Mouse (Mus musculus) megakaryocyte-erythroid progenitor cell, adult 5-6 weeks (primary cell): ENCODE data around the gene Kcnd3. TPM values are rescaled to one million over a fixed set of nuclear protein-coding genes. Genes with fewer than 3 reads are reported as not detected.

Experiments
- ATAC-seq: replicated peaks from 2 replicates; pipeline ENCODE4 v1.8.0; 2016; ENCODE audit warnings: mild to moderate bottlenecking, inconsistent platforms; ENCODE audit not compliant: severe bottlenecking, poor library complexity, low FRiP score, low TSS enrichment
- total RNA-seq, 2 experiments: library from RNA; stranded (forward) in 1 of 2; stranded (reverse) in 1 of 2; fragments of 200-1000, 215-1000 nt in 1 of 2; fragments of >200 nt in 1 of 2; fragmentation: Nextera tagmentation in 1 of 2; gene quantifications; 2 replicates each; pipeline ENCODE4 v1.2.3; 2014 to 2017

The Kcnd3 gene
- total RNA-seq, 2 experiments from 2014 or later: not detected

DNA sequence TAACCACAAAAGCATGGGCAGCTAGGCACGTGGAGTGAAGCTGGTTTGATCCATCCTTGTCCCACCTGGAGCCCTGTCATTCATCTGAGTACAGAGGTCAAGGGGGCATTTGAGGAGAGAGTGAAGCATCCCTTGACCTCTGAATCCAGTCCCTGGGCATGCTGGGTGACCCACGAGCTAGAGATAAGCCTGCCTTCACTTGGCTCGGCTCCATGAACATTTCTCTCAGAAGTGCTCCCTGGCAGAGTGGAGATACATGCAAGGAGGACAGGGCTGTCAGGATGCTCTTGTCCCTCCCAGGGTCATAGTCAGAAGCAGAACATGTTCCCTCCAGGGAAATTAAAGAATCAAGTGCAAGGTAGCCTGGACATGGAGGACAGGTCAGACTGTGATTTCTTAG lies 62.1 kb downstream of the Kcnd3 start:
- ATAC-seq: no peak

DNA sequence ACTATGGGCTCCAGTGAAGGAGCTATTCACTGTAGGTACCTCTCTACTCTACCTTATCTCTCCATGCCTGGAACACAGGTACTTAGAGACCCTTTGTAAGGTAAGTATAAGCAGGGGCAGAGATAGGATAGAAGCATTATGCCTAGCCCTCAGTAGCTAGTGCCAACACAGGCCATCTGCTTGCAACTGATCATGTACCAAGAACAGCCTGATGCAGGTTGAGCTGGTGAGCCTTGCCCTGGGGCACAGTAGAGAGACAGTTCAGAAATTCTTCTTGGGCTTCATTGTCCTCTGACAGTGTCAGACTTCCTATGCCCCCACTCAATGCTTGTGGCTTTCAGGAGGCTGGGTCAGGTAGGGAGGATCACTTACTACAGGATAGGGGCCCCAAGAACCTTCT lies 62.9 kb downstream of the Kcnd3 start:
- no peak for ATAC-seq

DNA sequence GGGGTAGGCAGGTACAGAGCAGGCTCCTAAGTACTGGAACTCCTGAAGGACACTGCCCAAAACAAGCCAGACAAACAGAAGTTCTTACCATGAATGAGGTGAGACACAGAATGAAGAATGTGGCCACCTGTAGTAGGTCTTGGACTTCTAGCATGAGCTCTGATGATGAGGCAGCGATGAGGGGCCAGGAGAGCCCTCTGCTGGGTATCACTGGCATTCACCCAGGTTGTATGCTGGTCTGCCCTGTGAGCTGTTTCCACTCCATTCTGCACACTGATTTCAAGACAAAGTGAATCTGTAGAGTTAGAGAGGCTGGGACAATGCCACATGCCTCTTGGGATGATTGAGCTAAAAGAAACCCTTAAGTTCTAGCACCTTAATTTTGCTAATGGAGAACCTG lies 63.5 kb downstream of the Kcnd3 start:
- no peak for ATAC-seq

DNA sequence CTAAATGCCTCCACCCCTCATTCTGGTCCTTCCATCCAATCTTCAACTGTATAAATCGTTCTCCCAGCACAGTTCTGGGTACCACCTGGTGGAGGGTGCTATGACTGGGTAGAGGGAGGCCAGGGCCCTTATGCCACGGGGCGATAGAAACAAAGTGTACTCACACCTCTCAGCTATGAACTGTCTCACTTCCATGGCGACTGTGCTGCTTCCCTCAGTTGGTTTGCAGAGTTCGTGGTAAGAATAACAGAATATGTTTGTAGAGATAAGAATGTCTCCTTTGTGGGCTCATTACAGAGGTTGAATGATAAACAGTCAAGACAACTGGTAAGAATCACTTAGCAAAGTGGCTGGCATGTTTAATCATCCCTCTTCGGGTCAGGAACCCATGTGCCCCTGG lies 68.3 kb downstream of the Kcnd3 start:
- ATAC-seq: peak; percentile 77

DNA sequence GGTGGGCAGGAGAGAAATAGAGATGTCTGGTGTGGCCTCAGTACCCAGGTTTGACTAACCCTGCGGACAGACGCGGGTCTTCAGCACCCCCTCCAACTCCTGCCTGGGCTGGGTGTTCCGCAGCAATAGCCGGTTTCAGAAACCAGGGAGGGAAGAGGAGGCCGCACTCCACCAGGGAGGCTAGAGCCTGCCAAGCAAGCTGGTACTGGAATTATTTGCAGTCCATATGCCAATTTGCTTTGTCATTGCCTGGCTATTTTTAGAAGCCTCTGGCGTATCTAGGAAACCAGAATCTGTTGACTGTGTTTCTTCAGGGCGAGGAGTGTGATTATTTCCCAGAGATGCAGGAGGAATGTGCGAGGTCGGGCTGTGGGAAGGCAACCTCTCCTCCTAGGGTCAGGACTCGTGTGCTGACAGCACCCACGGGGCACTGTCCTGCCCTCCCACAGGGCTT lies 69.1 kb downstream of the Kcnd3 start:
- ATAC-seq: peak; percentile 32

DNA sequence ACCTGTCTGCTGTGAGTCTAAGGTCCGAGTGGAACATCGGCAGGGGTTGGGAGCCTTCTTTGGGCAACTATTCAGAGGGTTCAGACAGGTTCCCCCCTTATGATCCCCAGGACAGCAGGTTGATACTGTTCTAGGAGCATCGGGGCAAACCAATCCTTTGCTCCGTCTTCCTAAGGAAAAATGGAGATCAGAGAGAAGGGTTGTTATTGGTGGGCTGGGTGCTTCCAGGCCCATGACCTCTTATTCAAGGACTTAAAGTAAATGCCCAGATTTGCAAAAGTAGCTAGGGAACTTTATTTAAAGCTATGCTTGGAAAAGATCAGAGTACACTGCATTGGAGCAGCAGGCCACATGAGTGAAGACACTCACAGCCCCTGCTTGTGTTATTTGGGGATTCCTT lies 69.5 kb downstream of the Kcnd3 start:
- ATAC-seq: 0 out of 2 replicates have a peak, but pooled peaks have one; percentile 24

DNA sequence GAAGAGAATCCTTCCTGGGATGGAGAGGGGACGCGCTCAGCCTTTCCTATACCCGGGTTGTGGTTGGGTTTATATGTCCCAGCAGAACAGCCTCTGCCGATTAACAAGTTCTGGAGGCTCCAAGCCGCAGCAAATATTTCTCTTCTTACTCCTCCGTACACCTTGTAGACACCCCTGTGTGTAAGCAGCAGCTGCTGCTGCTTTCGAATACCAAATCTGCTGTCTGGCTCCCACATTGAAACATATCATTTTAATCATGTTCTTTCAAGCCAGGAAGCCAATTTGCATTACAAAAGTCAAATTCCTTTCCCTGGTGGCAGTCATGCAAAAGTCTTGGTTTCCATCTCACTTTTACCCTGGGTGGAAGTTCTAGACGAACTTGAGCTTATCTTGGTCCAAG lies 76.7 kb downstream of the Kcnd3 start:
- no peak for ATAC-seq

DNA sequence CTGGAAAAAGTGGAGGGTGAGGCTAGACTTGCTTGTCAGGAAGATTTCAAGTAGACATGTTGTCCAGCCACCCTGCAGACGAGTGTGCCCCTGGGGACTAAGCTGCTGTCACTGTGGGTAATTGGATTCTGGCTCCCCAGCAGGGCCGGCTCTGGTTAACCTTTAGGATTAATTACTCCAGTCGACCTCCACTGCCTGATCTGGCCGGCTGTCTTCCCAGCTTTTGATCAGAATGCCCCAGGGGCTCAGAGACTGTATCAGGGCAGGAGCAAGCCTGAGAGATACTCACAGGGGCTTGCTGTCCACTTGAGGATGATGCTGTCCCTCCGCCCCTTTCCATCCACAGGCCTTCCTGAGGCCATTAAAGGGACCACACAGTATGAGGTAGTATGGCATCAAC lies 77.6 kb downstream of the Kcnd3 start:
- ATAC-seq: no peak

DNA sequence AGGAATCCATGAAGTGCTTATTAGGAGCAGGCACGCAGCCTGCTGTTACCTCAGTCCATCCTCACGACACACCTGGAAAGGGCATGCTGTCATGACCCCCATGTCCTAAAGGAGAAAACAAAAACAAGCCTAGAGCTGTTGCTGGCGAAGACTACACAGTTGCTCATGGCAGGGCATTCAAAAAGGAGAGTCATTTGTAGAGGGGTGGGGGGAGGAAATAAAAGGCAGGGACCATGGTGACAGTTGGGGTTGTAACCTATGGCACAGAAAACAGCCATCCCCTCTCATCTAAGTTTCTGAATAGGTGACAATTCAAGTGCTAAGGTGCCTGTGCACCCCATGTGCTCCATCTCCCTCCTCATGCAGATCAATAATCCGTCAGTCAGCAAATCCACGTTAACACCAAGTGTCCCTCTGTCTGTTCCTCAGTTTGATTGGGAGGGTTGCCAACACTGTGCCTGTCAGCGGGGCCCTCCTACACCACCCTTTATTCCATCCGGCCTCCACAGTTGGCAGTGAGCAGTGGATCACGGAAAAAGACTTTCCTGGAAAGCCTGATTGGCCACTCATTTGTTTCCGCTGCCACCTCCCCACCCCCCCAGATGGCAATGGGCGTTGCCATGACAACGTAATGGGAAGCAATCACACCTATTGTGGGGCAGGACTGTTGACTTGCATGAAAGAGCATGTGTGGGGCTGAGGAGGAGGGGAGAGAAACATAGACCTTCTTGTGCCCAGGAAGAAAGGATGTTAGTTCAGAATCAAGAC lies 78.4 kb downstream of the Kcnd3 start:
- ATAC-seq: no peak

DNA sequence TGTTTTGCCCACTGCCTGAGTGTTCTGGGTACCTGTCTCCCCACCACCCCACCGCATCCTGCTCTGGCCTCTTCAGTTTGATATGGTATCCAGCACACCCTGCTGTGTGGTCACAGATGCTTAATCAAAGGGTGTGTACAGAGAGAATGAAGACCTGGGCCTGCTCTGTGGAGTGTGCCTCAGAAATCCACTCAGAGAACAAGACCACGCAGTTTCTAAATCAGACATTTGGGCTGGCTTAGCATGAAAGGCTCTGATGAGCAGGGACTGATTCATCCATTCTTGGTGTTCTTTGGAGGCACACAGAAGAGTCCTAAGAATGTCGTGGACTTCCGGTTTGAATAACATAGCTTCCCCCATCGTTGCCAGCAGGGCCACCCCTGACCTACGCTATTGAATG lies 86.3 kb downstream of the Kcnd3 start:
- no peak for ATAC-seq

DNA sequence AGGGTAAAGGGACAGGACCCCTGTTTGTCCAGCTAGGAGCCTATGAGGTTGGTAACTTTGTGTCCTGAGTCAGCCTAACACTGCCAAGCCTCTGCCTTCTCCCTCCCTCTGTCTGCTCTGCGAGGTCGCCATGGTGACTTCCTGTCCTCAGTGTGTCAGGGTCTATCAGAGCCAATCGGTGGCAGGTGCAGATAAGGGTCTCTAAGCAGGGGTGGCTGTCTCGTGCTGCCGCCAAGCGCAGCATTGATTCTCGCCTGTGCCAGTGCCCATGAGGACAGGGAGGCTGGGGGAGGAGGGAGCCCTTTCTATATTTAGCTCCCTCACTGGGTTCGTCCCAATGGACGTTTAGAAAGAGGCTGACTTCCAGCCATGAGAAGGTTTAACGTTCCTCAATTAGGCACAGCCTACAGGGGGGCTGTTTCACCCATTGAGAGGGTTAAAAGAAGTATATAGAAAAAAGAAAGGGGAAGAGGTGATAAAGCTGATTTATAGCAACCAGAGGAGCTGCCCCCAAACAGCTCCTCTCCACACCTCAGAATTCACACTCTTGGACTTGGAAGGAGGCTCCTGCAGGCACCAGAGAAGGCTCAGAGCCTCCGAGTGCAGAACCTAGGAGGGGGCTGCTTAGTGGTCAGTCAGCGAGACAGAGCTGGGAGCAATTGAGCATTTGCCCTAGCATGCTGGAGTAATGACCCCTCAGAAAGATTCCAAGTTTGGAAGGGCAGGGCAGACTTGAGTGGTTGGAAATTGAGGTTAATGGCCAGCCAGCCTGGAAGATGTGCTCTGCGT lies 86.9 kb downstream of the Kcnd3 start:
- ATAC-seq: peak; percentile 57

DNA sequence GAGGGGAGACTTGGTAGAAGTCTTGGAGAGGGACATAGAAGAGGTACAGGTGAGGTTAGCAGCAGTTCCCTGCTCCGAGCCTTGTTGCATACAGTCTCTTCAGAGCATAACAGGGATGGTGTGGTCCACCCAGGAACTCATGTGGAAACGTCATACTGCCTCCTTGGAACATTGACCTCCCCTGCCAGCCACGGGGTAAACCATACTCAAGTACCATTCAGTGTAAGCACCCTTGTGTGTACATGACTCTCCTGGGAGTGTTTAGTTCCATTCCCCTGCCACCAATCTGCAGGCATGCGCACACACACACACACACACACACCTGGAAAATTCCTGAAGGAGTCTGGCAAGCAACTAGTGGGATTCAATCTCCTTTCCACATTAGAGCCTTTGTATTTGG lies 90.6 kb downstream of the Kcnd3 start:
- ATAC-seq: no peak

DNA sequence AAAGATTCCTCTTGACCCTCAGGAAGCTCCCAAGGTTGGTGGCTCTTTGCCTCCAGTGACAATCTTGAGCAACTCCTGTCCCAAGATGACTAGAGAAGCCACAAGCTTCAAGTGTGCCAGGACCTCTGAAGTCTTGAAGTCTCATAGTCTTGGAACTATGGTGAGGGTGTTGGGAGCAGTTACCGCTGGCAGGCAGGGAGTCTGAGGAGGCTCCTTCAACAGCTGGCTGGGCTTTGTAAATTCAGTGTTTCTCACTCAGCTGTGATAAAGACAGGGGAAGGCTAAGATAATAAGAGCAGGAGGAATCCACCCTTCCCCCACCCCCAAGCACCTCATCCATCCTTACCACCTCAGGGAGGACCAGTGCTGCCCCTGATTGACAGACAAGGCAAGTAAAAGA lies 92.0 kb downstream of the Kcnd3 start:
- ATAC-seq: no peak

DNA sequence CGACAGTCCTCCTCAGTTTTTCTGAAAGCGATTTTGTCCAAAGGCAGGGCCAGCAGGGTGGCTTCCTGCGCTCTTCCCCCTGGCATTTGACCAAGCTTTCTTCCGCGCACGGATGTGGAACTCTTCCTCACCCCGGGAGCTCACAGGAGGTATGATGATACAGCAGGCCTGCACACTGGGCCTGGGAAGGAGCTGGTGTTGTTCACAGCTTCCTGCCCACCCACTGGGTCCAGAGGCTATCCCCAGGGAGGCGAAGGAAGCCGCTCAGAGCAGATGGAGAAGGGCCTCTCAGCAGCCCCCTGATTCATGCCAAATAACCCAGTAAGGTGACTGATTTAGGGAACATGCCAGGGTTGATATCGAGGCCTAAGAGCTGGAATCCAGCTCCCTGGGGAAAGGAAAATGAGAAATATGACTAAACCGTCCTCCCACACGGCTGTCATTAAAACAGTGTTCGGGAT lies 94.5 kb downstream of the Kcnd3 start:
- no peak for ATAC-seq

DNA sequence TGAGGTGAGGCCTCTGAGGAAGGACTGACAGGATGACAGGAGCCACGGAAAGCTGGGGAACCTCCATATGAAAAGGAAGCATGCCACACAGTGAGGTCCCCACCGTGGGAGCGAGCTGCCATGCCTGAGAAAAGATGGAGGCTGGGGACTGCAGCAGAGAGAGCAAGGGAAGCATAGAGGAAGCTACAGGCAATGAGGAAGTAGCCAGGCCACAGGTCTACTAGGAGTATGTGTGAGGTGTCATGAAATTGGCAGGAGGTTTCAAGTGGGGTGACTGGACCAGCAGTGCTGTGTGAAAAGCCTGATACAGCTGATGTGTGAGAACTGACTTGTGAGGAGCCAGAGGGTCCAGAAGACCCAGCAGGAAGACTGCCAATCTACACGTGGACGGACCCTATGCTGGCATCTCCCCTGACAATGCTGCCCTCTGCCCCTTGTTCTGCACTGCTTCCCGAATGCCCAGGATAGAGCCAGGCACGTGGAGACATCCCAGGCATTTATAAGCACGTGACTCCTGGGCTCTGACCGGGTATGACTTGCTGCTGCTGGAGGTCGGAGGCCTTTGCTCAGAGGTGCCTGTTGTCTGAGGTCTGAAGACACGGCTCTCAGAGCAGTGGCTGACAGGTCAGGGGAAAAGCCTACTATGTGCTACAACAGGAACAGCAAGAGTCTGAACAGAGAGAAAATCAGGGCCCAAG lies 96.1 kb downstream of the Kcnd3 start:
- ATAC-seq: no peak

DNA sequence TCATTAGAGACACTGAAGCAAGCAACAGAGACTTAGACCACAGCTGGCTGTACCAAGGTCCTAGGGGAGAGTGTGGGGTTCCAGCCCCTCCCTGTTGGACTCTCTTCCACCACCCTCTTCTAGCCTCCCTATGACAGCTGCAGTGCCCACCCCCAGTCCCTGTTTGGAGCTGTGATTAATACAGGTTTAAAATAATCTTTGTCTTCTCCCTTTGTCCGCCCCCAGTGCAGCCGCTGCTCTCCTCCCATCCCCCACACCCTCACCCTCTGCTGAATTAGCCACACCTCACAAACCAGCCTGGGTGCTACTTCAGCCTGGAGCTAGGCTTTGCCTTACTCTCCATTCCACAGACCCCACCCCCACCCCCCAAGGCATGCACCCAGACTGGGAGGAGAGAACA lies 107.3 kb downstream of the Kcnd3 start:
- no peak for ATAC-seq

DNA sequence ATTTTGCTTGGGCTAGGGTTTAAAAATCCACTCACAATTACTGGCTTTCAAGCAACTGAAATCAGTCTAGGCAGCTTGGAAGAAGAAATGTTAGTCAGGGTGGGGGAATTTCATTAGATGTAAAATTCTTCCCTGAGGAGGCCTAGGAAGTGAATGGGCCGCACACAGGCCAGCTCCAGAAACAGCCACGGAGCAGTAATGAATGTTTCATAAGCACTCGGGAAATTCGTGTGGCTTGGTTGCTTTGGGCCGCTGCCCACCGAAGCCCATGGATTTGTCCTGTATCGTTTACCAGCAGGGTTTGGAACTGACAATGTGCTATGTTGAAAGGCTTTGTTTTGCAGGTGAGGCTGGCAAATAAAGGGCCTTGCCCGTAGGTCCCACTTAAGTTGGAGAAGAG lies 114.8 kb downstream of the Kcnd3 start:
- no peak for ATAC-seq

DNA sequence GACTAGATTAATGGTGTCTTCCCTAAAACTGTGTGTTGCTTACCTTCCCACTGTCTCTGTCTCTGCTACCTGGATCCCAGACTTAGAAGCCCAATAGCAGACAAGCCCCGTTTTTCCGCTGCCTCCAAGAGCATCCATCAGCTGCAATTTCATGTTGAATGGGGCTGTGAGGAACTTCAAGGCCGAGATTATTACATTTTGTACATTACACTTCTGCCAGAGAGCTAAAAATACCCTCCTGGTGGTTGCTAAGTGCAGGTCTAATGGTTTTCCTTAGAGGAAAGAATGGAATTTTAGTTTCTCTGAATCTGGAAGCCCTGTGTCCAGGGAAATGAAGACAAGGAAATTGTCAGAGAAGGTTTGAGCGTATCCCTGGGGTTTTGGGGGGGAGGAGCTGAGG lies 115.3 kb downstream of the Kcnd3 start:
- ATAC-seq: no peak

DNA sequence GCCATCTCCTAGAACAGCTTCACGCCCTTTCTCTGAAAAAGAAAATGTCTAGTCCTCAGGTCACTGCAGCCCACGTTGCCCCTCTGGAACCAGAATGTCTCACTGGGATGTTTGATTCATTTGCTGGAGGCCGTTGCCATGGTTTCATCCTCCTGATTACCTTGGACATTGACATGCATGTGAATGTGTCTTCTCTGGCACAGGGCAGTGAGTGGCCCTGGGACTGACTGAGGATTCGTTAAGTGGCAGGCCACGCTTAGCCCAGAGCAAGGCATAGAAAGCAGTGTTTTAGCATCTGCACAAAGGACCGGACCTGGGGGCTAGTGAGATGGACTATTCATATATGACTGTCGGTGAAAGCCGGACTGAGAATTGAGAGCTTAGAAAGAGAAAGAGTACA lies 116.3 kb downstream of the Kcnd3 start:
- ATAC-seq: no peak

DNA sequence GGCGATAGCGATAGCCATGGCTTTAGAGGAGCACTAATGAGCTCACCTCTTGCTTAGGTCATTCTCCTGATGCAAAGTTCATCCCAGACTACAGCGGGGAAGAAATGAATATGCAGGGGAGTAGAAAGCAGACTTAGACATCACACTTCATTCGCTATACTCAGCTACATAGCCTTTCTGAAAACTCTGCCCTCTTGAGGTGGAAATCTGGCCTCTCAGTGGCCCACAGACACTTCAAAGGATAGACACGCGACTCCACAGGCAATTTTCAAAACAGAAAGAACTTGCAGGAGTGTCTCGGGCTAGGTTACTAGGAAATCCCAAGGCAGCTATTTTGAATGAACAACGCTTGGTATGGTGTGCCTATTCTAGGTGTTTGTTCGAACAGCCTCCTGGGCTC lies 116.7 kb downstream of the Kcnd3 start:
- ATAC-seq: no peak
